Mouse (Mus musculus): ENCODE results near the gene Rpap3. TPM values are rescaled to one million over a fixed set of nuclear protein-coding genes. Genes with fewer than 3 reads are reported as not detected.

The Rpap3 gene
- polyA plus RNA-seq, 1 experiment from 2014 or later: 6.8 TPM

- Histone ChIP-seq H3K4me3 (ENCODE audit: low read depth, low read length) (no peak overlapping the region), H3K4me2 (ENCODE audit: low read depth, low read length) (no peak overlapping the region), H3K9ac (ENCODE audit: low read depth, low read length) (no peak overlapping the region), H3K27ac (ENCODE audit: low read length) (no peak overlapping the region), H3K36me3 (ENCODE audit: control insufficient read depth, insufficient read depth) (peaks cover 10% of the 10 kb centered on the region; the same call in 1 of the 2 replicates), H3K27me3 (ENCODE audit: control insufficient read depth, insufficient read depth, low read depth, low read length) (no peaks in the 10 kb centered on the region), H3K9me3 (replicated peaks; ENCODE audit: control insufficient read depth, low read length) (no peaks in the 10 kb centered on the region), H3K4me1 (ENCODE audit: control insufficient read depth, low read depth, low read length) (no peaks in the 10 kb centered on the region)
- ATAC-seq (ENCODE audit: low read depth): no peak
- WGBS (ENCODE audit: insufficient replicate concordance): 79% methylated on average over 5 of the region's 5 CpGs
These were observed 12.2 kb downstream of the Rpap3 start for GRCm38 (mm10) chr15:97693411-97693810.

- Histone ChIP-seq H3K4me3 (ENCODE audit: low read depth, low read length) (no peak overlapping the region), H3K9me3 (replicated peaks; ENCODE audit: control insufficient read depth, low read length) (no peaks in the 10 kb centered on the region), H3K27ac (ENCODE audit: low read length) (no peak overlapping the region), H3K4me1 (ENCODE audit: control insufficient read depth, low read depth, low read length) (no peaks in the 10 kb centered on the region), H3K4me2 (ENCODE audit: low read depth, low read length) (no peak overlapping the region), H3K36me3 (ENCODE audit: control insufficient read depth, insufficient read depth) (peaks cover 10% of the 10 kb centered on the region), H3K9ac (ENCODE audit: low read depth, low read length) (no peak overlapping the region), H3K27me3 (ENCODE audit: control insufficient read depth, insufficient read depth, low read depth, low read length) (no peaks in the 10 kb centered on the region)
- WGBS (ENCODE audit: insufficient replicate concordance): 66% methylated on average over 9 of the region's 9 CpGs
- ATAC-seq (ENCODE audit: low read depth): no peak
These were observed 21.5 kb downstream of the Rpap3 start for GRCm38 (mm10) chr15:97684118-97684517.

- 64% methylated on average over 8 of the region's 8 CpGs for WGBS (ENCODE audit: insufficient replicate concordance)
These were observed 23.6 kb downstream of the Rpap3 start for GRCm38 (mm10) chr15:97682053-97682452.

DNA sequence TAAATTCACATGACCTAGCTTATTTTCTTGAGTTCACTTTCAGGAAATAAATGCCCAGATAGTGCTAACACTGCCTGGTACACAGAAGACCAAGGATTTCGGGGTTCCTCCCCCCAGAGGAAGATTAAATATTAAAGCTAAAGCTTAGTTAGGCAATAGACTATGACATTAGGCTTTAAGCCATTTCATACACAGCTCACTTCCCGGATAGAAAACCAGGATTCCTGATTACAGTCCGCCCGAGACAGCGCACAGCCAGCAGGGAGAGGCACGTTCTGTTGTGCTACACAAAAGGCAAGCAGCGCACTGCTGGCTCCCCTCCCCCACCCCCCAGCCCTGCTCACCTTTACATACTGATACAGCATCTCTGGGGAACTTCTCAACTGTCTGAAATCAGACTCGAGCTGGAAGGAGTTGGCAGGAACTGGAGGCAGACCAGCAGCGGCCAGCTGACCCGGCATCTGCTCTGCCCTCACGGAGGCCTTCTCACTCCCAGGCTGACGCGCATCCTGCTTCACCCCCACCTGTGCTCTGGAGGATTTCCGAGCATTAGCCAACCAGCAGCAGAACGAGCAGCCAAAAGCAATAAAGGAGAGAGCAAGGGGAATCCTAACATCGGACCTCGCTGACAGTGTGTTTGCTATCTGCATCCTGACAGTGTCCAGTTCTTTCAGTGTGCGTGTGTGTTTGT, 25.5 kb downstream of the Rpap3 start:
- no peak overlapping the region for H3K27ac ChIP-seq (ENCODE audit: low read length)
- 73% methylated on average over 18 of the region's 18 CpGs for WGBS (ENCODE audit: insufficient replicate concordance)
- H3K9me3 ChIP-seq (replicated peaks; ENCODE audit: control insufficient read depth, low read length): no peaks in the 10 kb centered on the region
- H3K4me1 ChIP-seq (ENCODE audit: control insufficient read depth, low read depth, low read length): no peaks in the 10 kb centered on the region
- ATAC-seq (ENCODE audit: low read depth): 0 out of 2 replicates have a peak, but pooled peaks have one; percentile 17
- 0 out of 2 replicates have a peak, but pooled peaks cover 5% of the 10 kb centered on the region for H3K36me3 ChIP-seq (ENCODE audit: control insufficient read depth, insufficient read depth)
- H3K27me3 ChIP-seq (ENCODE audit: control insufficient read depth, insufficient read depth, low read depth, low read length): no peaks in the 10 kb centered on the region
- H3K4me3 ChIP-seq (ENCODE audit: low read depth, low read length): no peak overlapping the region
- H3K4me2 ChIP-seq (ENCODE audit: low read depth, low read length): no peak overlapping the region
- H3K9ac ChIP-seq (ENCODE audit: low read depth, low read length): no peak overlapping the region

More at GRCm38 (mm10) chr15:97682053-97682452, 23.6 kb downstream of the Rpap3 start:
- H3K9ac ChIP-seq (ENCODE audit: low read depth, low read length): no peak overlapping the region
- peak; percentile 69 for ATAC-seq (ENCODE audit: low read depth)
- H3K9me3 ChIP-seq (replicated peaks; ENCODE audit: control insufficient read depth, low read length): no peaks in the 10 kb centered on the region
- H3K36me3 ChIP-seq (ENCODE audit: control insufficient read depth, insufficient read depth): peaks cover 10% of the 10 kb centered on the region
- H3K27ac ChIP-seq (ENCODE audit: low read length): no peak overlapping the region
- peak overlapping the region; percentile 16; the same call in 1 of the 2 replicates for H3K4me2 ChIP-seq (ENCODE audit: low read depth, low read length)
- H3K27me3 ChIP-seq (ENCODE audit: control insufficient read depth, insufficient read depth, low read depth, low read length): no peaks in the 10 kb centered on the region
- no peaks in the 10 kb centered on the region for H3K4me1 ChIP-seq (ENCODE audit: control insufficient read depth, low read depth, low read length)
- no peak overlapping the region for H3K4me3 ChIP-seq (ENCODE audit: low read depth, low read length)

- Histone ChIP-seq H3K4me2 (ENCODE audit: low read depth, low read length) (no peak overlapping the region), H3K9me3 (replicated peaks; ENCODE audit: control insufficient read depth, low read length) (no peaks in the 10 kb centered on the region), H3K36me3 (ENCODE audit: control insufficient read depth, insufficient read depth) (peaks cover 9% of the 10 kb centered on the region), H3K9ac (ENCODE audit: low read depth, low read length) (no peak overlapping the region), H3K27me3 (ENCODE audit: control insufficient read depth, insufficient read depth, low read depth, low read length) (no peaks in the 10 kb centered on the region), H3K27ac (ENCODE audit: low read length) (no peak overlapping the region), H3K4me1 (ENCODE audit: control insufficient read depth, low read depth, low read length) (no peaks in the 10 kb centered on the region), H3K4me3 (ENCODE audit: low read depth, low read length) (no peak overlapping the region)
- WGBS (ENCODE audit: insufficient replicate concordance): 75% methylated on average over 3 of the region's 3 CpGs
- ATAC-seq (ENCODE audit: low read depth): no peak
These were observed 28.3 kb downstream of the Rpap3 start for GRCm38 (mm10) chr15:97677341-97677740.

DNA sequence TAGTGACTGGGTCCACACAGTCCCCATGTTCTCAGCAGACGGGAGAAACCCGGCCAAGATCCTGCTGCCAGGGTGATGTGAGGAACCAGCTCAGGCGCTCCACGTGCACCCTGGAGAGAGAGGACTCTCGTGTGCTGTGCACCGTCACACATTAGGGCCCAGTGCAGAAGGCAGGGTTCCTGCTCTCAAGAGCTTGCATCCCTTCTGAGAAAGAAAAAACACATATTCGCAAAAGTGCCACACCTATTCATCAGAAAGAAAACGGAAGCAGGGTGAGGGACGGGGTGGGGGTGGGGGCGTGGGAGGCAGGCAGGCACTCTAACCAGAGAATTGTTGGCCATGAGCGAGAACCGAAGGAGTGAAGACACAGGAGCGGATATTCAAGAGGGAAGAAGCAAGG, 29.7 kb downstream of the Rpap3 start:
- ATAC-seq (ENCODE audit: low read depth): no peak
- 82% methylated on average over 13 of the region's 13 CpGs for WGBS (ENCODE audit: insufficient replicate concordance)
- H3K9ac ChIP-seq (ENCODE audit: low read depth, low read length): no peak overlapping the region
- H3K27ac ChIP-seq (ENCODE audit: low read length): no peak overlapping the region
- no peaks in the 10 kb centered on the region for H3K27me3 ChIP-seq (ENCODE audit: control insufficient read depth, insufficient read depth, low read depth, low read length)
- H3K4me1 ChIP-seq (ENCODE audit: control insufficient read depth, low read depth, low read length): no peaks in the 10 kb centered on the region
- no peak overlapping the region for H3K4me3 ChIP-seq (ENCODE audit: low read depth, low read length)
- no peaks in the 10 kb centered on the region for H3K9me3 ChIP-seq (replicated peaks; ENCODE audit: control insufficient read depth, low read length)
- H3K36me3 ChIP-seq (ENCODE audit: control insufficient read depth, insufficient read depth): peaks cover 9% of the 10 kb centered on the region
- H3K4me2 ChIP-seq (ENCODE audit: low read depth, low read length): no peak overlapping the region

GRCm38 (mm10) chr15:97674423-97674822, 31.2 kb downstream of the Rpap3 start:
- 82% methylated on average over 4 of the region's 4 CpGs for WGBS (ENCODE audit: insufficient replicate concordance)
- Histone ChIP-seq H3K36me3 (ENCODE audit: control insufficient read depth, insufficient read depth) (peaks cover 9% of the 10 kb centered on the region), H3K4me2 (ENCODE audit: low read depth, low read length) (no peak overlapping the region), H3K27ac (ENCODE audit: low read length) (no peak overlapping the region), H3K9ac (ENCODE audit: low read depth, low read length) (no peak overlapping the region), H3K27me3 (ENCODE audit: control insufficient read depth, insufficient read depth, low read depth, low read length) (no peaks in the 10 kb centered on the region), H3K9me3 (replicated peaks; ENCODE audit: control insufficient read depth, low read length) (no peaks in the 10 kb centered on the region), H3K4me1 (ENCODE audit: control insufficient read depth, low read depth, low read length) (no peaks in the 10 kb centered on the region), H3K4me3 (ENCODE audit: low read depth, low read length) (no peak overlapping the region)
- ATAC-seq (ENCODE audit: low read depth): no peak

- no peak overlapping the region for H3K4me2 ChIP-seq (ENCODE audit: low read depth, low read length)
- H3K27me3 ChIP-seq (ENCODE audit: control insufficient read depth, insufficient read depth, low read depth, low read length): no peaks in the 10 kb centered on the region
- peaks cover 9% of the 10 kb centered on the region for H3K36me3 ChIP-seq (ENCODE audit: control insufficient read depth, insufficient read depth)
- no peaks in the 10 kb centered on the region for H3K9me3 ChIP-seq (replicated peaks; ENCODE audit: control insufficient read depth, low read length)
- no peak overlapping the region for H3K4me3 ChIP-seq (ENCODE audit: low read depth, low read length)
- no peak for ATAC-seq (ENCODE audit: low read depth)
- H3K4me1 ChIP-seq (ENCODE audit: control insufficient read depth, low read depth, low read length): no peaks in the 10 kb centered on the region
- no peak overlapping the region for H3K27ac ChIP-seq (ENCODE audit: low read length)
- 71% methylated on average over 7 of the region's 7 CpGs for WGBS (ENCODE audit: insufficient replicate concordance)
- no peak overlapping the region for H3K9ac ChIP-seq (ENCODE audit: low read depth, low read length)
These were observed 32.2 kb downstream of the Rpap3 start for GRCm38 (mm10) chr15:97673256-97674000.

- no peak for ATAC-seq (ENCODE audit: low read depth)
- Histone ChIP-seq H3K27ac (ENCODE audit: low read length) (no peak overlapping the region), H3K9ac (ENCODE audit: low read depth, low read length) (no peak overlapping the region), H3K36me3 (ENCODE audit: control insufficient read depth, insufficient read depth) (peaks cover 4% of the 10 kb centered on the region), H3K4me1 (ENCODE audit: control insufficient read depth, low read depth, low read length) (no peaks in the 10 kb centered on the region), H3K4me3 (ENCODE audit: low read depth, low read length) (no peak overlapping the region), H3K27me3 (ENCODE audit: control insufficient read depth, insufficient read depth, low read depth, low read length) (no peaks in the 10 kb centered on the region), H3K4me2 (ENCODE audit: low read depth, low read length) (no peak overlapping the region), H3K9me3 (replicated peaks; ENCODE audit: control insufficient read depth, low read length) (no peaks in the 10 kb centered on the region)
- WGBS (ENCODE audit: insufficient replicate concordance): 73% methylated on average over 9 of the region's 9 CpGs
These were observed 33.3 kb downstream of the Rpap3 start for GRCm38 (mm10) chr15:97672211-97672765.
